Mouse (Mus musculus): Measurements from ENCODE around the gene Pde4a. TPM values are rescaled to one million over a fixed set of nuclear protein-coding genes. Genes with fewer than 3 reads are reported as not detected.

The Pde4a gene
- polyA plus RNA-seq (2014; fragmentation: Nextera tagmentation; extraction: Ambion mirVana), result 3.8 and 4.7 TPM in 2 replicates

DNA sequence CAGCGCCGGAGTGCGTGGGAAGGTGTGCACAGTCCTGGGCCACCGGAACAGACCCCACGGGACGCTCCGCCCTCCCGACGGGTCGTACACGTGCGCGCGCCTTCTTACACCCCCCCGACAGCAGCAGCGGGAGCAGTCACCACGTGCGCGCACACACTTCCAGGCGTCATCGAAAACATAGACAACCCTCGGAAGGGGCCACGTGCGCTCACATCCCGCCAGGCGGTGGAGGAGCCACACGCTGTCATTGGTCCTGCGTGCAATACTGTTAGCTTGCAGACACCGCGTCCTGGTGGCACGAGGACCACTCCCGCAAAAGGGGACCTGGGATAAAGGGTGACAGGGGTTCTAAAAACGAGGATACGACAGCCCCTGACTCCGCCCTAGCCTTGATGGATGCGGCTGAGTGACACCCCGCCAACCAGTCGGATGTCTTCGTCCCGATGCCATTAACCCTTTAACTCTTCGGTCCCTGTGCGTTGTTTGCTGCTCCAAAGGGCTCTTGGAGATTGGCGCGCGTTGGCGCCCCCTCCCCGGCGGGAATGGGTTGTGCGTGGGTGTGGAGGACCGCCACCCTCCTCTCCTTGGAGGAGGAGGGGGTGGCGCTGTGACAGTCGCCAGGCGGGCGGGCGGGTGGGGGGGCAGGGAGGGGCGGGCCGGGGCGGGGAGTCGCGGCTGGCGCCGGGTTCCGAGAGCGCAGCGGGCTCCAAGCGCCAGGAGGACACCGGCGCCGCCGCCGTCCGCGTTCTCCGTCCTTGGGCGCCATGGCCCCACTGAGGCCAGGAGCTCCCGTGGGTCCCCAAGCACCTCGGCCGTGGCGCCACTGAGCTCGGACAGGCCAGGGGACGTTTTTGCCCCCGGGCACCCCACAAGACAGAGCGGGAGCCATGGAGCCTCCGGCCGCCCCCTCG is at the start of gene Pde4a:
Gene Pde4a, plus strand, starts transcription at position 674 of the 911 bp plus-strand sequence.
- no peaks in the 10 kb centered on the region for H3K9me3 ChIP-seq (replicated peaks; ENCODE audit: control insufficient read depth, low read length)
- peaks cover 39% of the 10 kb centered on the region for H3K27me3 ChIP-seq (ENCODE audit: control insufficient read depth, insufficient read depth, low read length)
- H3K4me1 ChIP-seq (ENCODE audit: control insufficient read depth, insufficient read depth, low read length), result peaks cover 14% of the 10 kb centered on the region
- H3K4me2 ChIP-seq (ENCODE audit: low read depth, low read length), result peak within 1 kb of the TSS; percentile 77
- H3K27ac ChIP-seq (replicated peaks; ENCODE audit: low read depth, low read length), result no peak within 1 kb of the TSS
- WGBS, result 1% methylated on average over 64 of the region's 86 CpGs
- peak within 1 kb of the TSS; percentile 49 for H3K4me3 ChIP-seq (ENCODE audit: low read depth, low read length)
- no peaks in the 10 kb centered on the region for H3K36me3 ChIP-seq (replicated peaks; ENCODE audit: control insufficient read depth, insufficient read depth, low read depth, low read length)
- H3K9ac ChIP-seq (replicated peaks; ENCODE audit: low read length), result peak within 1 kb of the TSS; percentile 51
- peak; percentile 57 for DNase-seq (ENCODE audit: low spot score)
- no peak for ATAC-seq (replicated peaks; ENCODE audit: insufficient number of reproducible peaks, low FRiP score, low TSS enrichment, low read depth)

DNA sequence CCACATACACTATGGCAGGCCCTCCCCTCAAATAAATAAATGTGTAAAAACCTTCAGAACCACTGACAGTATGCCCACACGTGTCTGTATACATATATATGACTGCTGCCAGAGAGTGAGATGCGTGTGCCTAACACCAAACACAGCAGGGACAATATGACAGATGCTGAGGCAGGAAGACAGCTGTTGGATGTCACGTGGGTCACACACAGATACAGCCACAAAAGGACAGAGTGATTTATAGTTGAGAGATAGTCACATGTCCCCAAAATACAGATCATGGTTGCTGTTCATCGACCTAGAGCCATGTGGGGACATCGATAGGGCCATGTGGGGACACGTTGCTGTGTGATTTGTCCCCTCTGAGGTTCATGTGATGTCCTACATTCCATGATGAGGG is 48.4 kb upstream of the Pde4a start:
- ATAC-seq (replicated peaks; ENCODE audit: insufficient number of reproducible peaks, low FRiP score, low TSS enrichment, low read depth), result no peak
- Histone ChIP-seq H3K36me3 (replicated peaks; ENCODE audit: control insufficient read depth, insufficient read depth, low read depth, low read length) (no peaks in the 10 kb centered on the region), H3K4me2 (ENCODE audit: low read depth, low read length) (no peak overlapping the region), H3K4me3 (ENCODE audit: low read depth, low read length) (no peak overlapping the region), H3K27ac (replicated peaks; ENCODE audit: low read depth, low read length) (no peak overlapping the region), H3K9me3 (replicated peaks; ENCODE audit: control insufficient read depth, low read length) (no peaks in the 10 kb centered on the region), H3K27me3 (ENCODE audit: control insufficient read depth, insufficient read depth, low read length) (no peaks in the 10 kb centered on the region), H3K9ac (replicated peaks; ENCODE audit: low read length) (no peak overlapping the region), H3K4me1 (ENCODE audit: control insufficient read depth, insufficient read depth, low read length) (no peaks in the 10 kb centered on the region)
- DNase-seq (ENCODE audit: low spot score), result no peak
- WGBS, result 80% methylated on average over 6 of the region's 6 CpGs

DNA sequence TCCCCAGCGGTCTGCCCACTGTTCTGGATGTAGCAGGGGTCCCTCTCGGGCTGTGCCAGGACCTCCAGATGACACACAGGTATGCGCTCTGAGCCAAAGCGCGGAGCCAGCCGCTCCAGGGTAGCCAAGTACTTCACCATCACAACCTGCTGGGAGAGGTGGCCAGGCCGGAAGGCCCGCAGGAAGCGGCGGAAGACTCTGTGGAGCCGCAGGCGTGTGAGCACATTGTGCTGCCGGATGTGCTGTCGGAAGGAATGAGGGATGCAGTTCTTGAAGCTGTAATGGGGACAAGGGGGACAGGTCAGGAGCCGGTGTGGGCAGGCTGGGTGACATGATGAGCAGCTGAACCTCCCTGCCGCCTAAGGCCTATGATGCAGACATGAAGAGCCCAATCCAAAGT is 44.0 kb upstream of the Pde4a start:
- Histone ChIP-seq H3K36me3 (replicated peaks; ENCODE audit: control insufficient read depth, insufficient read depth, low read depth, low read length) (no peaks in the 10 kb centered on the region; the same call in 1 of the 2 replicates), H3K4me3 (ENCODE audit: low read depth, low read length) (no peak overlapping the region), H3K9ac (replicated peaks; ENCODE audit: low read length) (no peak overlapping the region), H3K27ac (replicated peaks; ENCODE audit: low read depth, low read length) (no peak overlapping the region), H3K27me3 (ENCODE audit: control insufficient read depth, insufficient read depth, low read length) (no peaks in the 10 kb centered on the region), H3K4me1 (ENCODE audit: control insufficient read depth, insufficient read depth, low read length) (no peaks in the 10 kb centered on the region), H3K9me3 (replicated peaks; ENCODE audit: control insufficient read depth, low read length) (no peaks in the 10 kb centered on the region), H3K4me2 (ENCODE audit: low read depth, low read length) (no peak overlapping the region)
- 83% methylated on average over 16 of the region's 16 CpGs for WGBS
- DNase-seq (ENCODE audit: low spot score) (no peak), ATAC-seq (replicated peaks; ENCODE audit: insufficient number of reproducible peaks, low FRiP score, low TSS enrichment, low read depth) (no peak)

DNA sequence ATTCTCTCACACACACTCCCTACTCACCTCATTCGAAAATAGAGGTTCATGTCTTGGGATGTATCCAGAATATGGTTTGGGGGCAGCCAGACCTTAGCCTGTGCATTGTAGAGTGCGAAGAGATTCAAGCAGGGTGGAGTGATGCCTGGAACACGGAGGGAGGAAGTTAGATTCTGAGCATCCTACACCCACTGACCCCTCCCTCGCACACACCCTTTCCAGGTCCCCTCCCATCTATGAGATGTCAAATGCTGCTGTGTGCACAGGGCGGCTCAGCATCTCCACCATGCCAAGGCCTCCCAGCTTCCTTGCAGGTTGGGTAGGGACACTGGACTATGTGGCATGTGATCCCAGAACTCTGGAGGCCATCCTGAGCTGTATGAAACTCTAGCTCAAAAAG is 40.7 kb upstream of the Pde4a start:
- no peak overlapping the region for H3K4me3 ChIP-seq (ENCODE audit: low read depth, low read length)
- H3K27ac ChIP-seq (replicated peaks; ENCODE audit: low read depth, low read length), result no peak overlapping the region
- ATAC-seq (replicated peaks; ENCODE audit: insufficient number of reproducible peaks, low FRiP score, low TSS enrichment, low read depth) (no peak), DNase-seq (ENCODE audit: low spot score) (no peak)
- no peaks in the 10 kb centered on the region for H3K9me3 ChIP-seq (replicated peaks; ENCODE audit: control insufficient read depth, low read length)
- H3K9ac ChIP-seq (replicated peaks; ENCODE audit: low read length), result no peak overlapping the region
- no peak overlapping the region for H3K4me2 ChIP-seq (ENCODE audit: low read depth, low read length)
- WGBS, result 89% methylated on average over 5 of the region's 5 CpGs
- no peaks in the 10 kb centered on the region; the same call in 1 of the 2 replicates for H3K36me3 ChIP-seq (replicated peaks; ENCODE audit: control insufficient read depth, insufficient read depth, low read depth, low read length)
- no peaks in the 10 kb centered on the region for H3K27me3 ChIP-seq (ENCODE audit: control insufficient read depth, insufficient read depth, low read length)
- no peaks in the 10 kb centered on the region for H3K4me1 ChIP-seq (ENCODE audit: control insufficient read depth, insufficient read depth, low read length)

DNA sequence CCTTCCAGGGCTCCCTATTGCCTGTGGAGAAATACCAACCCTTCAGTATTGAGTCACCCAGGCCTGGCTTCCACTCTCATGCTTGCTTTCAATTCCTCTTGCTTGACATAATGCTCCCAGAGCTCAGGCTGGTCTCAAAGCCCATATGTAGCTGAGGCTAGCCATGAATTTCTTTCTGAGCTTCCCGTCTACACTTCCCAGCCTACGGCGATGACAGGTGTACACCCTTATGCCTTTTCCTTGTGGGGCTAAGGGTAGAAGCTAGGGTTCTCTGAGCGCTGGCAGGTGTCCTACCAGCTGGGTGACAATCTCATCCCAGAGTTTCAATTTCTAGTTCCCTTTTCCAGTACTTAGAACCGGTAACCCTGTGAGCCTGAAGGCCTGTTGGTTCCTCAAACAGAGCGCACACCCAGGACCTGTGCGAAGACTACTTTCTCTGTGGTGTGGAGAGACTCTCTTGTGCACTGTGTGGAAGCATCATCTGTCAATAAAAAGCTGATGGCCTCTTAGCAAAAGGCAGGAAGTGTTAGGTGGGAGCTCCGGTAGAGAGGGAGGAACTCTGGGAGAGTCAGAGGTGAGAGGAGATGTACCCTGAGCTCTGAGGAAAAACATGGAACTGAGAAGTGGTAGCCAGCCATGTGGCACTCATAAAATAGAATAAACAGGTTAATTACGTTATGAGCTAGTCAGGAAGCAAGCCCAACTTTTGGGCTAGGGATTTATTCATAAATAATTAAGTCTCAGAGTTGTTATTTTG is 39.8 kb upstream of the Pde4a start:
- no peak overlapping the region for H3K27ac ChIP-seq (replicated peaks; ENCODE audit: low read depth, low read length)
- no peaks in the 10 kb centered on the region; the same call in 1 of the 2 replicates for H3K36me3 ChIP-seq (replicated peaks; ENCODE audit: control insufficient read depth, insufficient read depth, low read depth, low read length)
- H3K4me2 ChIP-seq (ENCODE audit: low read depth, low read length), result no peak overlapping the region
- WGBS, result 91% methylated on average over 9 of the region's 9 CpGs
- DNase-seq (ENCODE audit: low spot score) (no peak), ATAC-seq (replicated peaks; ENCODE audit: insufficient number of reproducible peaks, low FRiP score, low TSS enrichment, low read depth) (no peak)
- H3K9ac ChIP-seq (replicated peaks; ENCODE audit: low read length), result no peak overlapping the region
- H3K9me3 ChIP-seq (replicated peaks; ENCODE audit: control insufficient read depth, low read length), result no peaks in the 10 kb centered on the region
- no peaks in the 10 kb centered on the region for H3K4me1 ChIP-seq (ENCODE audit: control insufficient read depth, insufficient read depth, low read length)
- H3K4me3 ChIP-seq (ENCODE audit: low read depth, low read length), result no peak overlapping the region
- no peaks in the 10 kb centered on the region for H3K27me3 ChIP-seq (ENCODE audit: control insufficient read depth, insufficient read depth, low read length)

DNA sequence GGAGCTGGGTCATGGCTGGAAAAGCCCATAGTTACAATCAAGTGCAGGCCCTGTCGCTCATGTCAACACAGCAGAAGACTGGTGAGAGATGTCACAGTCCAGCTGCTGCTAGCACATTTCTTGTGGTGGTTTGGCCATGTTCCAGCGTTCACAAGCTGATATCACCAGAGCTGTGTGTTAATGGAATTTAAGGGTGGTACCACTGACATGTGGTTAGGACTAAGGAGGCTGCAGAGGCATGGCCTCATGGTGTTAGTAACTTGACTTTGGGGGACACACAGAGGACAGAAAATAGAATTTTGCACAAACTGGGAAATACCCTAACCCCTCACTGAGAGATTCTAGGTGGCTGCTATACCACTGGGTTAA is 39.3 kb upstream of the Pde4a start:
- Histone ChIP-seq H3K4me2 (ENCODE audit: low read depth, low read length) (no peak overlapping the region), H3K36me3 (replicated peaks; ENCODE audit: control insufficient read depth, insufficient read depth, low read depth, low read length) (no peaks in the 10 kb centered on the region; the same call in 1 of the 2 replicates), H3K4me1 (ENCODE audit: control insufficient read depth, insufficient read depth, low read length) (no peaks in the 10 kb centered on the region), H3K9me3 (replicated peaks; ENCODE audit: control insufficient read depth, low read length) (no peaks in the 10 kb centered on the region), H3K4me3 (ENCODE audit: low read depth, low read length) (no peak overlapping the region), H3K9ac (replicated peaks; ENCODE audit: low read length) (no peak overlapping the region), H3K27ac (replicated peaks; ENCODE audit: low read depth, low read length) (no peak overlapping the region), H3K27me3 (ENCODE audit: control insufficient read depth, insufficient read depth, low read length) (no peaks in the 10 kb centered on the region)
- 88% methylated on average over 2 of the region's 2 CpGs for WGBS
- DNase-seq (ENCODE audit: low spot score), result no peak
- no peak for ATAC-seq (replicated peaks; ENCODE audit: insufficient number of reproducible peaks, low FRiP score, low TSS enrichment, low read depth)

DNA sequence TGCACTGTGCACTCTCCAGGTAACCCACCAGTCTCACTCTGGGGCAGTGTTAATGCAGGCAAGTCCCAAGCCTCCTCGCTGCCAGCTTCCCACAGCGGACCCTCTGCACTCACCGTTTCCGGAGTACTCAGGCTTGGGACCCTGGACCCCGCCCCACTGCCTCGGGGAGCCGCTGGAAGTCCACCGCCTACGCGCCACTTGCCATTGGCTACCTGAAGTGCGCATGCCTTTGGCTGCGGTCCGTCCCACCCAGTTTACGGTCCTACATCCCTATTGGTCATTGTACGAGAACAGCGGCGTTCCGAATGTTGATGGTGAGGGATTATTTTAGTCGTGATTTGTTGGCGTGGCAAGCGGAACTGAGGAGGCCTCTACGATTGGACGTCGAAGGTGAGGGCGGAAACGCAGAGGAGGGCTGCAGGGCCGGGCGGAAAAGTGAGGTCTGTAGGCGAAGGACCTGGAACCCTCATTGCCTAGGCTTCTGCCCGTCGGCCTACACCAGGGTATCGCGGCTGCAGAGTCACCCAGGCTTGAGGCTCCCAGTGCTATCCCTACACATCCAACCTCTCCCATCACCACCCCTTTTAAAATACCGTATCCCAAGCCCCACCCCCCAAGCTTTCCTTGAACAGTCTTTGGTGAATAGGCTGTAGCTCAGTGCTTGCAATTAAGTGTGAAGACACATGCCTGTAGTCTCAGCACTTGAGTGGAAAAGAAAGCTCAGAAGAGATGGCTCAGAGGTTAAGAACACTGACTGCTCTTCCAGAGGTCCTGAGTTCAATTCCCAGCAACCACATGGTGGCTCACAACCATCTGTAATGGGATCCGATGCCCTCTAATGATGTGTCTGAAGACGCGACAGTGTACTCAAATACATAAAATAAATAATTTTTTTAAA is 34.2 kb upstream of the Pde4a start, which contains the start of gene Tyk2:
Gene Tyk2, minus strand, starts transcription at position 185 of the 898 bp plus-strand sequence.
- H3K4me2 ChIP-seq (ENCODE audit: low read depth, low read length), result peak within 1 kb of the TSS; percentile 70
- no peaks in the 10 kb centered on the region for H3K27me3 ChIP-seq (ENCODE audit: control insufficient read depth, insufficient read depth, low read length)
- no peaks in the 10 kb centered on the region; the same call in 1 of the 2 replicates for H3K36me3 ChIP-seq (replicated peaks; ENCODE audit: control insufficient read depth, insufficient read depth, low read depth, low read length)
- H3K4me1 ChIP-seq (ENCODE audit: control insufficient read depth, insufficient read depth, low read length), result no peaks in the 10 kb centered on the region
- H3K4me3 ChIP-seq (ENCODE audit: low read depth, low read length), result peak within 1 kb of the TSS; percentile 63
- peak; percentile 98 for ATAC-seq (replicated peaks; ENCODE audit: insufficient number of reproducible peaks, low FRiP score, low TSS enrichment, low read depth)
- peak within 1 kb of the TSS; percentile 73 for H3K9ac ChIP-seq (replicated peaks; ENCODE audit: low read length)
- H3K27ac ChIP-seq (replicated peaks; ENCODE audit: low read depth, low read length), result no peak within 1 kb of the TSS
- DNase-seq (ENCODE audit: low spot score), result peak; percentile 96
- H3K9me3 ChIP-seq (replicated peaks; ENCODE audit: control insufficient read depth, low read length), result no peaks in the 10 kb centered on the region
- WGBS, result 6% methylated on average over 37 of the region's 37 CpGs
